Mouse (Mus musculus) layer of hippocampus, postnatal 36 days (tissue): ENCODE data around the gene Zcchc13. TPM values are rescaled to one million over a fixed set of nuclear protein-coding genes. Genes with fewer than 3 reads are reported as not detected.
"Not testable (repeated sequence)": the region's sequence is repeated elsewhere in the genome, so short reads cannot be mapped to it uniquely, and the experiment has no call there.

Experiments
- DNase-seq, 2 experiments: peaks; one replicate each; pipeline ENCODE4 v3.0.0; 2022
- total RNA-seq, 2 experiments: library from RNA; stranded (reverse); gene quantifications; 2 replicates each; pipeline ENCODE4 v1.2.3; 2021

Gene Zcchc13
- total RNA-seq, 2 experiments from 2014 or later = not detected

DNA sequence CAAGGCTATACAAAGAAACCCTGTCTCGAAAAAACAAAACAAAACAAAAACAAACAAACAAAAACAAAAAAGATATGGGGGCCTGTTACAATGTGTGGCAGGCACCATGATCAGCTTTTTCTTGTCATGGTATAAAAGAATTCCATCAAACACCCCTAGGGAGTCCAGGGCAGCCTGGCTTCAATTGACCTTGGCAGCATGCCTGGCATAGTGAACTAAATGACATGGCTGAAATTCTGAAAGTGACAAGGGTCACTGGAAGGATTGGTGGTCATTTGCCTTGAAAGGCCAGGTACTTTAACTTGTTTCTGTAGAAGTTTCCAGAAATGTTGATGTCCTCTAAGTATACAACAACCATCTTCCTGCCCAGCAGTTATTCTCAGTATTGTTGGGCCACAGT is 13.9 kb downstream of the Zcchc13 start:
- DNase-seq = no peak

GRCm38 (mm10) chrX:103652048-103652447 is 21.7 kb downstream of the Zcchc13 start:
- no peak for DNase-seq

GRCm38 (mm10) chrX:103653021-103653420 is 22.6 kb downstream of the Zcchc13 start:
- no peak for DNase-seq

DNA sequence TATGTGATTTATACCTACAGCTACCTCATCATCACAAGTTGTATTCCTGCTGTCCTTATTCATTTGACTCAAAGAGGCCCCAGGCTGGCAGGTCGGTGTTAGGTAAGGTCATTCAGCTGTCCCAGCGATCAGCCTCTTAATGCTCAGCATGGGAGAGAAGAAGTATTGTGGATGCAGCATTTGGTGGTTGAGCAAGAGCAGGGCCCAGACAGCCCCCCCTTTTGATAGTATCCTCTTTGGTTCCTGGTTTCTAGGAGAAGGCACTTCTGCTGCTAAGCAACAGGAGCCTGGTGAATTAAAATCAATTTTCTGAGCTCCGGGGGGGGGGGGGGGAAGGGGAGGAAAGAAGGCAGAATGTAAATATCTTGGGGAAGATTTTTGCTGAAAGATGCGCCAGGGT is 28.6 kb downstream of the Zcchc13 start:
- peak in 1 of 2 experiments; percentile 4 for DNase-seq

DNA sequence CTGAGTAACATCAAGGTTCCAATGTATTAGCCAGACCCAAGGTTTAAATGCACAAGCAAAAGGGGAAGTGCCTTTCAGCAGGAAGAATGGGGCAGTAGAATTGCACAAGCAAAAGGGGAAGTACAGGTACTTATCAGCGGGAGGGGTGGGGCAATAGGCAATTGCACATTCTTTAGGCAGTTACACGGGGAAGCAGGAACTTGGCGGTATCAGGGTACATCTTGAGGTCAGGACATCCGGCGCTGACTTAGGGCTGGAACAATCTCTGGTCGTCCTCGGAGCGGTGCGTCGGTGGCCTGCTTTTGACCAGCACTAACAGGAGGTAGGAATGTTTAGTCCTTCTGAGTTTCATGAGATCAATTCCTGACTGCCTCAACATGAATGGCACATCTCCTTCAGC is 34.1 kb downstream of the Zcchc13 start:
- DNase-seq = not testable (repeated sequence)

DNA sequence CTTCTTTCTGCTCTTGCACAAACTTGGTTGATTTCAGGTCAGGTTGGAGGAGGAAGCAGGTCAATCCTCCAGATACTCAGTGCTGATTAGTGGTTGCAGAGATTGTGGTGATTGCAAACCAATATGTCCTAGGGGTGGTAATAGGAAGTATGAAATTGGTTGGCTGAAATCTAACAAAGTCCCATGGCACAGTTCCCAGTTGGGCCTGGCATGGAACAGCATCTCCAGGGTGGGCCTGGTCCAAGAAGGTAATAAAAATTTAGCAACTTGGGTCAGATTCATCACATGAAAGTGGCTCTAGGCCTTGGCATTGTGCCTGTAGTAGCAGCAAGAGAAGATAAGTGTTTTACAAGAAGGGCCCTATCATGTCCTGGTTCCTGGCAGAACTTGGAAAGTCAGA is 39.9 kb downstream of the Zcchc13 start:
- DNase-seq = no peak

GRCm38 (mm10) chrX:103673761-103674160 is 43.4 kb downstream of the Zcchc13 start:
- DNase-seq = no peak

GRCm38 (mm10) chrX:103674674-103675073 is 44.3 kb downstream of the Zcchc13 start:
- no peak for DNase-seq

Other genes starting within 250 kb of the Zcchc13 start
- gene Tsx, start 216.1 kb upstream of the Zcchc13 start, total RNA-seq = 1 to 10 TPM in 1 of 2 experiments, not detected in 1; 1.3 TPM
- not detected for gene Gm26992, start 208.6 kb upstream of the Zcchc13 start, total RNA-seq
- gene Slc16a2, start 191.4 kb downstream of the Zcchc13 start, total RNA-seq = 10 to 100 TPM; 37.5 to 39.8 TPM